Comparison of ENCODE assay signal across 7 mouse cellular contexts in the genomic region with DNA sequence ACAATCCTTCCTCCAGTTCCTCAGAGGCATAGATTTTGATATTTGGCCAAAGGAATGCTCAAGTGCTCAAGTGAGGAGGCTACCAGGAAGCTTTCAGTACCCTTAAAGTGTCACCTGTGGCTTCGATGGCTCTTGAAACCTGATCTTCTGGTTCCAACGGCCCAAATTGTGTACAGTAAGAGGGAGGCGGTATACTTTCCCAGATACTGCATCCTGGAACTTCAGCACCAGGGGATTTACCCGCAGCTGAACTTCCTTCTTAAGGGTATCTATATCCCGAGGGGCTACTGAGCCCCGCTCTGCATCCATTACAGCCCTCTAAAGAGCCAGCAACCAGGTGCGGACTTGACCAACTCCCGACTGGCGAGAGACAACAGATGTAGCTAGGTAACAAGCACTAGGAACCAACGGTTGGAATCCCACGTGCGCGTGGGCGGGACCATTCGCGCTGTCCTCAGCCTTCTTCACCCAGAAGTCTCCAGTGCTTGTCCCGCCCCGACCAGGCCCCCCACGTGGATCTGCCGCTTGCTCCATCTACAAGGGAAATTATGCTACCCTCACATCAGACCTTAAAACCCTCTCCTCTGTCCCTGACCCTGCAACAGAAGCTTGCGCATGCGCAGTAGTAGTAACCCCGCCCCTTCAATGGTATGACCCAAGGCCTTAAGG. TPM values are rescaled to one million over a fixed set of nuclear protein-coding genes. Genes with fewer than 3 reads are reported as not detected.
DNase-seq lines count a peak whose midpoint lies in the region; ATAC-seq lines count a peak whose summit lies in the region.

Gene Gm7173 (minus strand): TSS at position 309 of the 669 bp plus-strand sequence.

- 0 out of 2 replicates have a peak within 1 kb of the TSS, but pooled peaks have one; percentile 36 for H3K9ac ChIP-seq in heart, embryonic 12.5 days
- no peak within 1 kb of the TSS for H3K9ac ChIP-seq in kidney, embryonic 15.5 days
- H3K9ac ChIP-seq in limb, embryonic 11.5 days (ENCODE audit: low read length): 0 out of 2 replicates have a peak within 1 kb of the TSS, but pooled peaks have one; percentile 30
- H3K9ac ChIP-seq in midbrain, embryonic 12.5 days (replicated peaks): no peak within 1 kb of the TSS
- H3K9ac ChIP-seq in stomach, embryonic 16.5 days (ENCODE audit: low read length): 0 out of 2 replicates have a peak within 1 kb of the TSS, but pooled peaks have one; percentile 21

- no peaks in the 10 kb centered on the region for H3K4me1 ChIP-seq in heart, embryonic 12.5 days (replicated peaks)
- no peaks in the 10 kb centered on the region for H3K4me1 ChIP-seq in kidney, embryonic 15.5 days
- no peaks in the 10 kb centered on the region for H3K4me1 ChIP-seq in limb, embryonic 11.5 days (ENCODE audit: control insufficient read depth, insufficient read depth, low read length)
- H3K4me1 ChIP-seq in midbrain, embryonic 12.5 days: no peaks in the 10 kb centered on the region
- H3K4me1 ChIP-seq in stomach, embryonic 16.5 days (ENCODE audit: control insufficient read depth, insufficient read depth, low read length): no peaks in the 10 kb centered on the region

- peak within 1 kb of the TSS; percentile 48 for H3K4me3 ChIP-seq in heart, embryonic 12.5 days
- H3K4me3 ChIP-seq in kidney, embryonic 15.5 days (replicated peaks): peak within 1 kb of the TSS; percentile 42
- peak within 1 kb of the TSS; percentile 22 for H3K4me3 ChIP-seq in limb, embryonic 11.5 days (ENCODE audit: low read depth, low read length)
- peak within 1 kb of the TSS; percentile 40 for H3K4me3 ChIP-seq in midbrain, embryonic 12.5 days
- H3K4me3 ChIP-seq in stomach, embryonic 16.5 days (replicated peaks; ENCODE audit: low read length): peak within 1 kb of the TSS; percentile 41

- peak; percentile 43 to 45 for DNase-seq in adrenal gland, postnatal 36 days
- peak; percentile 48 for DNase-seq in embryo, embryonic 11 days
- DNase-seq in limb, embryonic 11.5 days (ENCODE audit: low spot score): peak; percentile 38

- H3K27me3 ChIP-seq in heart, embryonic 12.5 days (replicated peaks): no peaks in the 10 kb centered on the region
- H3K27me3 ChIP-seq in kidney, embryonic 15.5 days: no peaks in the 10 kb centered on the region
- no peaks in the 10 kb centered on the region for H3K27me3 ChIP-seq in limb, embryonic 11.5 days (ENCODE audit: control insufficient read depth, insufficient read depth, low read length)
- H3K27me3 ChIP-seq in midbrain, embryonic 12.5 days: no peaks in the 10 kb centered on the region
- no peaks in the 10 kb centered on the region for H3K27me3 ChIP-seq in stomach, embryonic 16.5 days (ENCODE audit: control insufficient read depth, insufficient read depth, low read length)

- ATAC-seq in heart, embryonic 12.5 days (ENCODE audit: insufficient number of reproducible peaks, low FRiP score): no peak
- ATAC-seq in kidney, embryonic 15.5 days (replicated peaks; ENCODE audit: low FRiP score): peak; percentile 66
- peak; percentile 76; the same call in 1 of the 2 replicates for ATAC-seq in limb, embryonic 11.5 days (ENCODE audit: insufficient number of reproducible peaks, low FRiP score, low TSS enrichment, low read depth)
- ATAC-seq in midbrain, embryonic 12.5 days (ENCODE audit: low FRiP score, low read depth): peak; percentile 79
- ATAC-seq in stomach, embryonic 16.5 days (ENCODE audit: insufficient read depth, low FRiP score): peak; percentile 47; the same call in 1 of the 2 replicates

- no peaks in the 10 kb centered on the region for H3K36me3 ChIP-seq in heart, embryonic 12.5 days
- no peaks in the 10 kb centered on the region for H3K36me3 ChIP-seq in kidney, embryonic 15.5 days
- H3K36me3 ChIP-seq in limb, embryonic 11.5 days (ENCODE audit: control insufficient read depth, insufficient read depth, low read length): no peaks in the 10 kb centered on the region
- no peaks in the 10 kb centered on the region for H3K36me3 ChIP-seq in midbrain, embryonic 12.5 days
- H3K36me3 ChIP-seq in stomach, embryonic 16.5 days (ENCODE audit: control insufficient read depth, insufficient read depth, low read length): no peaks in the 10 kb centered on the region

- H3K4me2 ChIP-seq in heart, embryonic 12.5 days: peak within 1 kb of the TSS; percentile 64
- H3K4me2 ChIP-seq in kidney, embryonic 15.5 days: peak within 1 kb of the TSS; percentile 58
- peak within 1 kb of the TSS; percentile 42 for H3K4me2 ChIP-seq in limb, embryonic 11.5 days (ENCODE audit: low read depth, severe bottlenecking)
- peak within 1 kb of the TSS; percentile 52 for H3K4me2 ChIP-seq in midbrain, embryonic 12.5 days (replicated peaks)
- H3K4me2 ChIP-seq in stomach, embryonic 16.5 days (ENCODE audit: low read depth, low read length): peak within 1 kb of the TSS; percentile 55

- H3K27ac ChIP-seq in heart, embryonic 12.5 days (ENCODE audit: poor library complexity, severe bottlenecking): no peak within 1 kb of the TSS
- no peak within 1 kb of the TSS for H3K27ac ChIP-seq in kidney, embryonic 15.5 days
- no peak within 1 kb of the TSS for H3K27ac ChIP-seq in limb, embryonic 11.5 days (replicated peaks; ENCODE audit: low read depth, low read length)
- no peak within 1 kb of the TSS for H3K27ac ChIP-seq in midbrain, embryonic 12.5 days (replicated peaks)
- no peak within 1 kb of the TSS for H3K27ac ChIP-seq in stomach, embryonic 16.5 days (ENCODE audit: low read length)

- WGBS in heart, embryonic 12.5 days: 22% methylated on average over 23 of the region's 23 CpGs
- WGBS in kidney, embryonic 15.5 days: 30% methylated on average over 23 of the region's 23 CpGs
- 18% methylated on average over 23 of the region's 23 CpGs for WGBS in limb, embryonic 11.5 days
- WGBS in midbrain, embryonic 12.5 days: 30% methylated on average over 23 of the region's 23 CpGs
- WGBS in stomach, embryonic 16.5 days: 17% methylated on average over 23 of the region's 23 CpGs

- H3K9me3 ChIP-seq in heart, embryonic 12.5 days (replicated peaks): no peaks in the 10 kb centered on the region
- no peaks in the 10 kb centered on the region for H3K9me3 ChIP-seq in kidney, embryonic 15.5 days (replicated peaks)
- no peaks in the 10 kb centered on the region for H3K9me3 ChIP-seq in limb, embryonic 11.5 days (ENCODE audit: control insufficient read depth, low read length)
- no peaks in the 10 kb centered on the region for H3K9me3 ChIP-seq in midbrain, embryonic 12.5 days
- no peaks in the 10 kb centered on the region for H3K9me3 ChIP-seq in stomach, embryonic 16.5 days (replicated peaks; ENCODE audit: control insufficient read depth, low read length)

RNA-seq across cellular contexts. Expression of gene Gm7173, which starts in this region (rescaled TPM):
- total RNA-seq in adrenal gland, postnatal 36 days (2021): under 1 TPM; 0.70 to 0.72 TPM
- 0.20 and 0.33 TPM in 2 replicates for polyA plus RNA-seq in heart, embryonic 12.5 days (2016; fragmentation: Nextera tagmentation; extraction: Ambion mirVana)
- 0.19 and 0.30 TPM in 2 replicates for polyA plus RNA-seq in kidney, embryonic 15.5 days (2015; fragmentation: Nextera tagmentation; extraction: Ambion mirVana)
- polyA plus RNA-seq in limb, embryonic 11.5 days (2014; fragmentation: Nextera tagmentation; extraction: Ambion mirVana): 0.43 and 0.60 TPM in 2 replicates
- 0.70 and 0.76 TPM in 2 replicates for polyA plus RNA-seq in midbrain, embryonic 12.5 days (2016; fragmentation: Nextera tagmentation; extraction: Ambion mirVana)
- 0.15 and 0.49 TPM in 2 replicates for polyA plus RNA-seq in stomach, embryonic 16.5 days (2015; fragmentation: Nextera tagmentation; extraction: Ambion mirVana)

Comparison
In these comparisons a context has a peak if more than half of its experiments do, and no peak if none do; other contexts are left out.
1. Peak in DNase-seq in adrenal gland, postnatal 36 days; RNA of the gene not detected or under 1 TPM.
2. Peak in ATAC-seq, H3K4me3 ChIP-seq and H3K4me2 ChIP-seq in kidney, embryonic 15.5 days; RNA of the gene not detected or under 1 TPM.
3. Peak in DNase-seq, ATAC-seq, H3K4me3 ChIP-seq, H3K9ac ChIP-seq and H3K4me2 ChIP-seq in limb, embryonic 11.5 days; RNA of the gene not detected or under 1 TPM.
4. Peak in ATAC-seq, H3K4me3 ChIP-seq and H3K4me2 ChIP-seq in midbrain, embryonic 12.5 days; RNA of the gene not detected or under 1 TPM.
5. Peak in ATAC-seq, H3K4me3 ChIP-seq, H3K9ac ChIP-seq and H3K4me2 ChIP-seq in stomach, embryonic 16.5 days; RNA of the gene not detected or under 1 TPM.